Mouse (Mus musculus): Measurements from ENCODE around the gene Ccnl2.

Gene Ccnl2

DNA sequence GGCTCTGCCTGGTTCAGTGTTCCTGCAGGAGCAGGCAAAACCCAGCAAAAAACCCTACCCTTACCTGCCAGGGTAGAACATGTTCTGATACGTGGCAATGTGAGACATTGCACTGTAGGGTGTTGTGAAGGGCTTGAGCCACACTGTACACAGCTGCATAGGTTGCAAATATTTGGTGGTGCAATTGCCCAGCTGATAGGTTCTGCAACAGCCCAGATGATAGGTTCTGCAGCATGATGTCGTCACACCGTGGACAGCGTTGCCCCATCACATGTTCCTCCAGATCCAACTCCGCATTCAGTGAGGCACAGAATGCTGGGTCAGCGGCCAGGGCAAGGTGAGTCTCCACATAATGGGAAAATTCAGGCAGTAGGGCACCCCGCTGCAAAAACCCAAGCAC lies 49.5 kb downstream of the Ccnl2 start:
- DNase-seq (ENCODE audit: extremely low spot score, low read depth, low spot score), result no peak

DNA sequence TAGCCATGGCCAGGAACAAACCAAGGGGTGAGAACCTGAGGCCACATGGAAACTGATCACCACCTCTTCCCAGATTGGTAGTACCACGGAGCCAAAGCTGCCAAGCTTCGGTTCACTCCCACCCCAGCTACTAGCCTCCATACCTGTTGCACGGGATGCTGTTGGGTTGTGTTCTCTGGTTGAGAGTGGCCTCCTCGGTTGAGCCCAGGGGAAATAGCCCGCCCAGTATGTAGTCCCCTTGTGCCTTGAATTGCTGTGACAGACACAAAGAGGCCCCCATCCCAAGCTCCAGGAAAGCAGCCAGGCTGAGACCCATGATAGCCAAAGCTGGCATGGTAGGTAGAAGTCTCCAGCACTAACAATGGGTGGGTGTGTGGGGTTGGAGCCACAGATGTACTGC lies 50.7 kb downstream of the Ccnl2 start, which contains the start of gene Tas1r3:
Tas1r3 (minus strand) TSS at position 362 of the 400 bp plus-strand sequence.
- no peak for DNase-seq (ENCODE audit: extremely low spot score, low read depth, low spot score)

DNA sequence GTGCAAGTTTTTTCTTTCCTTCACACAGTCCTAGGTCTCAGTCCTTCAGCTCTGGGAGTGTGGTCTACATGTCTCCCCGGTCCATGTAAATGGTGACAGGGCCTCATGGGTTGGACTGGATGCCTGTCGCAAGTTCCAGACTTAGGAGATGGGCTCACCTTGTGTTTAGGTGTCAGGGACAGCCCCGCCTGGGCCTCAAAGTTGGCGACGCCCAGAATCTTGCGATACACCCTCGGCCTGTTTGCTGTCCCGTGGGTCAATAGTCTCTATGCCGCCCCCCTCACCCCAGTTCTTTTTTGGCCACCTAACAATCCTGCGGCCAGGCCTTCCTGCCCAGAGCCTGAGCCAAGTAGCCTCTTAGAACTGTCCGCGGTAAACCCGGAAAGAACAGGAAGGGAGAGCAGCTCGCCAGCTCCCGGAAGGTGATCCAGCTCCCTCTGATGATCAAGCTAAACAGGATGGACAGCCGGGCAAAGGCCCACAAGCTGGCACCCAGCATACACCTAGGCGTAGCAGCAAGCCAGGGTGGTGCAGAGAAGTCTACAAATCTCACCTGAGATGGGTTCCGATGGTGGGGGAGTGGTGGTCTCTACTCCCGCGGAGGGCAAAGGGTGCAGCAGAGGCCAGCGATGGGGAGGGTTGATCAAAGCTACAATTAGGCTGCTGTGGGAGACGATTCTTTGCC lies 56.5 kb downstream of the Ccnl2 start:
- no peak for DNase-seq (ENCODE audit: extremely low spot score, low read depth, low spot score)

DNA sequence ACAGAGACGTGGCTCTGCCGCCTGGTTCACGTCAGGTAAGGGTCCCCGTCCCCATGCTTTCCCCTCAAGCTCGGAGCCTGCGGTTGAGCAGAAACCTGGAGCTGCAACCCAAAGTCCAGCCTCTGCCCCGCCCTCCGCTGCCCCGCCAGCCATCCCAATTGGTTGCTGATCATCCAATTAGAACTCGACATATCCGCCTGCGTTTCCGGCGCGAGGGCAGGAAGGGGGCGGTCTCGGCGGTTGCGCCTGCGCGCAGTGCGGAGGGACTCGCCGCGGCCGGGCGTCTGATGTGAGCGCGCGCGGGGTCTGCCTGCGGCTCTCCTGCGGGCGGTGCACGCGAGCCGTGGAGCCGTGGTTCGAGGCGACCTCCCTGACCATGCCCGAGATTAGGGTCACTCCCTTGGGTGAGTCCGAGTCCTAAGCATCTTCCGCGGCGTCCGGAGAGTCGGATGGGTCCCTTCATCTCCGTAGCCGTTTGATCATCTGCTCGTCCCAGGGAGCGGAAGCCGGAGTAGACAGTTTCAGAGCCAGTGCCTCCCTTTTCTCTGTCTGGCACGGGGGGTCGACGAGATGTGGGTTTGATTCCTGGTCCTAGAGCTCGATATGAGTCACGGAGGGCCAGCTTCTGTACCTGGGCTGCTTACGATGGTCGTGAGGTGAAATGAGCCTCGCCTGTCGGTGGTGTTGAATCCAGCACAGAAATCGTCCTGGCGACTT lies 57.2 kb downstream of the Ccnl2 start, which contains the start of the genes Cptp and Ints11:
Cptp (minus strand) TSS at position 124 of the 717 bp plus-strand sequence.
Ints11 (plus strand) TSS at position 230 of the 717 bp plus-strand sequence.
- peak; percentile 69 for DNase-seq (ENCODE audit: extremely low spot score, low read depth, low spot score)

DNA sequence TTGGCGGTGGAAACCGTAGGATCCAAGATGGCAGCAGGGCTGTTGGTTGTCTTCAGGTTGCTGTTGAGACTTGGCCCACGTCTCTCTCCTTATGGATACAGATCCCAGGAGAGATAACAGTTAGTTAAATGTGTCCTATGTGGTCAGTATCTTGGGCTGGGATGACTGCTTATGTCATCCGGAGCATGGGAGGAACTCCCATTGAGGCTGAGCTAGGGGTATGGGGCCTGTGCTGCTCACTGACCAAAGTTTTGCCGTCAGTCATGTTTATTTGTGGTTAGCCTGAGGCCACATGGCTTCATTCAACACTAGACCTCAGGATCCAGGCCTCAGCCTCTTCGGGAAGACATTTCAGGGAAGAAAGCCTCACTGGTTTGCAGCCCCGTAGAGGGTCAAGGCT lies 59.1 kb downstream of the Ccnl2 start:
- DNase-seq (ENCODE audit: extremely low spot score, low read depth, low spot score), result no peak
